Mouse (Mus musculus) neural tube, embryonic 12.5 days (tissue): ENCODE results near the gene Dnase1l2. TPM values are rescaled to one million over a fixed set of nuclear protein-coding genes. Genes with fewer than 3 reads are reported as not detected.

ENCODE experiments used
- ATAC-seq: fragments of 200-750 bp; cut with Nextera tagmentation; 2 replicates; pipeline ENCODE4 v1.8.0; 2017; ENCODE audit warnings: low read depth, mild to moderate bottlenecking, moderate TSS enrichment, moderate library complexity; ENCODE audit not compliant: low FRiP score
- H3K27ac ChIP-seq: fragments of 300-500 bp; sonication (generic); 2 replicates; pipeline ENCODE4 v1.5.1; 2016
- H3K27me3 ChIP-seq: fragments of 300-500 bp; sonication (generic); replicated peaks from 2 replicates; pipeline ENCODE4 v1.6.1; 2016; ENCODE audit warnings: mild to moderate bottlenecking
- H3K36me3 ChIP-seq: fragments of 300-500 bp; sonication (generic); 2 replicates; pipeline ENCODE4 v1.6.1; 2016; ENCODE audit warnings: mild to moderate bottlenecking
- H3K4me1 ChIP-seq: fragments of 300-500 bp; sonication (generic); 2 replicates; pipeline ENCODE4 v1.6.1; 2016
- H3K4me2 ChIP-seq: fragments of 300-500 bp; sonication (generic); replicated peaks from 2 replicates; pipeline ENCODE4 v1.6.1; 2016; ENCODE audit warnings: mild to moderate bottlenecking
- H3K4me3 ChIP-seq: fragments of 300-500 bp; sonication (generic); 2 replicates; pipeline ENCODE4 v1.5.1; 2016
- H3K9ac ChIP-seq: fragments of 300-500 bp; sonication (generic); 2 replicates; pipeline ENCODE4 v1.6.1; 2016; ENCODE audit warnings: mild to moderate bottlenecking
- H3K9me3 ChIP-seq: fragments of 300-500 bp; sonication (generic); 2 replicates; pipeline ENCODE4 v1.6.1; 2016; ENCODE audit warnings: mild to moderate bottlenecking
- WGBS: fragments of 180-500 bp; shearing (Covaris S2); methylation state at CpG from one replicate; pipeline ENCODE4 v1.1.7; 2016; 5-methylcytosine and 5-hydroxymethylcytosine counted together
- polyA plus RNA-seq: library from polyadenylated mRNA; unstranded; fragments of >200 nt; fragmentation: Nextera tagmentation; extraction: Ambion mirVana; gene quantifications from 2 replicates; pipeline ENCODE4 v1.2.1, GENCODE M21; 2016

Dnase1l2 gene
- polyA plus RNA-seq, 1 experiment from 2014 or later = 4.4 TPM

GRCm38 (mm10) chr17:24478663-24479380 is 35.9 kb upstream of the Dnase1l2 start, which contains the start of gene Mlst8:
TSS of gene Mlst8 (minus strand) at chr17:24479078.
- peak; percentile 91 for ATAC-seq
- no peaks in the 10 kb centered on the region for H3K27me3 ChIP-seq
- peaks cover 18% of the 10 kb centered on the region for H3K4me1 ChIP-seq
- peak within 1 kb of the TSS; percentile 74 for H3K9ac ChIP-seq
- H3K36me3 ChIP-seq = peaks cover 35% of the 10 kb centered on the region
- WGBS = under 1% methylated on average over 48 of the region's 48 CpGs
- peak within 1 kb of the TSS; percentile 68 for H3K4me3 ChIP-seq
- no peaks in the 10 kb centered on the region for H3K9me3 ChIP-seq
- H3K27ac ChIP-seq = peak within 1 kb of the TSS; percentile 92
- peak within 1 kb of the TSS; percentile 62 for H3K4me2 ChIP-seq

GRCm38 (mm10) chr17:24477985-24478600 is 35.2 kb upstream of the Dnase1l2 start:
- Histone ChIP-seq H3K27ac (no peak overlapping the region), H3K4me3 (peak overlapping the region; percentile 68), H3K9ac (peak overlapping the region; percentile 74)

GRCm38 (mm10) chr17:24477053-24477984 is 34.4 kb upstream of the Dnase1l2 start:
- ATAC-seq = no peak
- Histone ChIP-seq H3K4me1 (peaks cover 32% of the 10 kb centered on the region), H3K36me3 (peaks cover 38% of the 10 kb centered on the region), H3K4me3 (no peak overlapping the region), H3K27me3 (no peaks in the 10 kb centered on the region), H3K27ac (no peak overlapping the region), H3K9me3 (no peaks in the 10 kb centered on the region), H3K9ac (peak overlapping the region; percentile 74), H3K4me2 (peak overlapping the region; percentile 62)
- 95% methylated on average over 20 of the region's 20 CpGs for WGBS

More at GRCm38 (mm10) chr17:24477985-24478600, 35.2 kb upstream of the Dnase1l2 start:
- Histone ChIP-seq H3K36me3 (peaks cover 38% of the 10 kb centered on the region), H3K4me1 (peaks cover 24% of the 10 kb centered on the region), H3K27me3 (no peaks in the 10 kb centered on the region), H3K4me2 (peak overlapping the region; percentile 62), H3K9me3 (no peaks in the 10 kb centered on the region)
- WGBS = 56% methylated on average over 11 of the region's 11 CpGs
- ATAC-seq = peak; percentile 49

GRCm38 (mm10) chr17:24476022-24476776 is 33.3 kb upstream of the Dnase1l2 start:
- no peak overlapping the region for H3K27ac ChIP-seq
- peaks cover 43% of the 10 kb centered on the region for H3K4me1 ChIP-seq
- H3K27me3 ChIP-seq = no peaks in the 10 kb centered on the region
- H3K36me3 ChIP-seq = peaks cover 38% of the 10 kb centered on the region
- H3K4me3 ChIP-seq = no peak overlapping the region
- no peak for ATAC-seq
- WGBS = 96% methylated on average over 10 of the region's 10 CpGs
- H3K4me2 ChIP-seq = no peak overlapping the region
- H3K9ac ChIP-seq = no peak overlapping the region
- H3K9me3 ChIP-seq = no peaks in the 10 kb centered on the region

- Histone ChIP-seq H3K4me3 (no peak overlapping the region), H3K9me3 (no peaks in the 10 kb centered on the region), H3K4me2 (no peak overlapping the region), H3K27me3 (no peaks in the 10 kb centered on the region), H3K4me1 (peaks cover 48% of the 10 kb centered on the region), H3K27ac (no peak overlapping the region), H3K9ac (no peak overlapping the region), H3K36me3 (peaks cover 38% of the 10 kb centered on the region)
- ATAC-seq = no peak
- 90% methylated on average over 6 of the region's 6 CpGs for WGBS
These were observed 32.7 kb upstream of the Dnase1l2 start for GRCm38 (mm10) chr17:24475586-24475985.

- H3K9ac ChIP-seq = no peak overlapping the region
These were observed 31.7 kb upstream of the Dnase1l2 start for GRCm38 (mm10) chr17:24474557-24474956.

GRCm38 (mm10) chr17:24473612-24474275 is 30.8 kb upstream of the Dnase1l2 start, which contains the start of gene Bricd5:
TSS of gene Bricd5 (plus strand) at chr17:24473884.
- Histone ChIP-seq H3K4me3 (no peak within 1 kb of the TSS), H3K27me3 (no peaks in the 10 kb centered on the region), H3K4me2 (peak within 1 kb of the TSS; percentile 100), H3K36me3 (peaks cover 38% of the 10 kb centered on the region), H3K9me3 (no peaks in the 10 kb centered on the region), H3K27ac (no peak within 1 kb of the TSS), H3K9ac (no peak within 1 kb of the TSS), H3K4me1 (peaks cover 45% of the 10 kb centered on the region)
- WGBS = 73% methylated on average over 6 of the region's 6 CpGs
- ATAC-seq = no peak

More at GRCm38 (mm10) chr17:24474557-24474956, 31.7 kb upstream of the Dnase1l2 start:
- Histone ChIP-seq H3K27me3 (no peaks in the 10 kb centered on the region), H3K27ac (no peak overlapping the region), H3K4me3 (no peak overlapping the region), H3K9me3 (no peaks in the 10 kb centered on the region), H3K4me2 (no peak overlapping the region), H3K4me1 (peaks cover 45% of the 10 kb centered on the region), H3K36me3 (peaks cover 38% of the 10 kb centered on the region)
- 77% methylated on average over 5 of the region's 5 CpGs for WGBS
- no peak for ATAC-seq

GRCm38 (mm10) chr17:24472512-24472911 is 29.6 kb upstream of the Dnase1l2 start:
- H3K9ac ChIP-seq = no peak overlapping the region
- no peak overlapping the region for H3K27ac ChIP-seq
- WGBS = 74% methylated on average over 4 of the region's 4 CpGs
- H3K36me3 ChIP-seq = peaks cover 38% of the 10 kb centered on the region
- peaks cover 36% of the 10 kb centered on the region for H3K4me1 ChIP-seq
- no peak for ATAC-seq
- H3K4me2 ChIP-seq = peak overlapping the region; percentile 100
- H3K4me3 ChIP-seq = peak overlapping the region; percentile 13; the same call in 1 of the 2 replicates
- H3K9me3 ChIP-seq = no peaks in the 10 kb centered on the region
- H3K27me3 ChIP-seq = no peaks in the 10 kb centered on the region

GRCm38 (mm10) chr17:24470701-24471527 is 28.0 kb upstream of the Dnase1l2 start:
- Histone ChIP-seq H3K36me3 (peaks cover 25% of the 10 kb centered on the region), H3K9ac (peak overlapping the region; percentile 88), H3K4me1 (peaks cover 36% of the 10 kb centered on the region), H3K27ac (peak overlapping the region; percentile 68; the same call in 1 of the 2 replicates), H3K27me3 (no peaks in the 10 kb centered on the region), H3K4me2 (peak overlapping the region; percentile 100), H3K4me3 (peak overlapping the region; percentile 84), H3K9me3 (no peaks in the 10 kb centered on the region)
- under 1% methylated on average over 68 of the region's 68 CpGs for WGBS
- ATAC-seq = peak; percentile 43

GRCm38 (mm10) chr17:24469910-24470602 is 27.2 kb upstream of the Dnase1l2 start, which contains the start of the genes E4f1 and Pgp:
TSS of gene E4f1 (minus strand) at chr17:24470313.
TSS of gene Pgp (plus strand) at chr17:24470392.
- H3K36me3 ChIP-seq = peaks cover 16% of the 10 kb centered on the region
- H3K4me1 ChIP-seq = peaks cover 36% of the 10 kb centered on the region
- WGBS = under 1% methylated on average over 75 of the region's 75 CpGs
- H3K4me3 ChIP-seq = peak within 1 kb of the TSS; percentile 84
- H3K9me3 ChIP-seq = no peaks in the 10 kb centered on the region
- peak within 1 kb of the TSS; percentile 100 for H3K4me2 ChIP-seq
- H3K27me3 ChIP-seq = no peaks in the 10 kb centered on the region
- H3K9ac ChIP-seq = peak within 1 kb of the TSS; percentile 88
- peak; percentile 98 for ATAC-seq
- H3K27ac ChIP-seq = peak within 1 kb of the TSS; percentile 68; the same call in 1 of the 2 replicates
